Mouse (Mus musculus) myocyte (in vitro differentiated cells): ENCODE measurements around the gene Pdrg1.

Source experiments
- CEBPB ChIP-seq: IDR thresholded peaks from 2 replicates; pipeline ENCODE4 v1.6.1; 2011; ENCODE audit warnings: mild to moderate bottlenecking, moderate library complexity; ENCODE audit not compliant: poor library complexity, insufficient read depth, severe bottlenecking
- E2F4 ChIP-seq: IDR thresholded peaks from one replicate; pipeline ENCODE4 v1.6.1; 2011; ENCODE audit warnings: mild to moderate bottlenecking, control low read depth, moderate library complexity; ENCODE audit not compliant: insufficient read depth
- MAX ChIP-seq: IDR thresholded peaks from one replicate; pipeline ENCODE4 v1.6.1; 2011; ENCODE audit warnings: low read depth, mild to moderate bottlenecking, control low read depth
- POLR2A ChIP-seq: IDR thresholded peaks from one replicate; pipeline ENCODE4 v1.6.1; 2011; ENCODE audit warnings: low read depth, mild to moderate bottlenecking, control low read depth, moderate library complexity; ENCODE audit not compliant: insufficient read length
- POLR2AphosphoS2 ChIP-seq: IDR thresholded peaks from one replicate; pipeline ENCODE4 v1.6.1; 2011; ENCODE audit warnings: low read depth, control low read depth; ENCODE audit not compliant: insufficient read length
- REST ChIP-seq: IDR thresholded peaks from one replicate; pipeline ENCODE4 v1.6.1; 2011; ENCODE audit warnings: mild to moderate bottlenecking, control low read depth, moderate library complexity; ENCODE audit not compliant: insufficient read depth, insufficient read length
- SRF ChIP-seq: IDR thresholded peaks from one replicate; pipeline ENCODE4 v1.6.1; 2011; ENCODE audit warnings: low read depth; ENCODE audit not compliant: control insufficient read depth, insufficient read length
- TCF12 ChIP-seq: IDR thresholded peaks from one replicate; pipeline ENCODE4 v1.6.1; 2011; ENCODE audit warnings: mild to moderate bottlenecking, control low read depth; ENCODE audit not compliant: poor library complexity, insufficient read depth, severe bottlenecking
- TCF3 ChIP-seq: IDR thresholded peaks from one replicate; pipeline ENCODE4 v1.6.1; 2011; ENCODE audit warnings: low read depth, control low read depth; ENCODE audit not compliant: insufficient read length
- USF1 ChIP-seq: IDR thresholded peaks from one replicate; pipeline ENCODE4 v1.6.1; 2011; ENCODE audit warnings: low read depth, mild to moderate bottlenecking, control low read depth, moderate library complexity

DNA sequence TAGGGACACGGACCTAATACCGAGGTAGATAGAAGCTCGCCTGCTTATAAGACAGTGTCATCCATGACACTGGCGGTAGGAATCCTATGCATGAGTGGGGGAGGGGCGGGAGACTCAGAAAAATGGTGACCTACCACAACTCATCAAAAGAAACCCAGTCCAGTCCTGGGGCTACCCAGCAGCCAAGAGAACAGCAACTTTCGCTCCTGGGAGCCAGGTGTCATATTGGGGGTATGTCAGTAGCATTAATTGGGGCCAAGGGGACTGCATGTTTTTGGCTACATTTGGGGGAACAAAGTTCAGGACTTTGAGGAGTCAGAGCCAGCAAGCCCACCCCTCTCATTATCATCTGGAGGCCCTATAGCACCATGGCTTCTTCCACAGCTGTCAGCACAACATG is 35.9 kb upstream of the Pdrg1 start:
- no peak for TF ChIP-seq CEBPB
- no peak for TF ChIP-seq POLR2A
- no peak for TF ChIP-seq SRF
- TF ChIP-seq MAX, result no peak
- no peak for TF ChIP-seq POLR2AphosphoS2
- no peak for TF ChIP-seq TCF3
- no peak for TF ChIP-seq E2F4
- TF ChIP-seq TCF12, result no peak
- TF ChIP-seq REST, result no peak
- TF ChIP-seq USF1, result no peak
